Mouse (Mus musculus) lung, postnatal 4 days (tissue): ENCODE measurements around the gene R3hcc1l.
A peak's percentile ranks its signal among the peaks of the same experiment; 100 is the strongest.

Source experiments
- DNase-seq, 2 experiments: peaks; one replicate each; pipeline ENCODE4 v3.0.0; 2021

The R3hcc1l gene

GRCm38 (mm10) chr19:42602041-42602440 is 83.5 kb downstream of the R3hcc1l start:
- DNase-seq = no peak

GRCm38 (mm10) chr19:42602576-42602975 is 84.0 kb downstream of the R3hcc1l start:
- DNase-seq = no peak

GRCm38 (mm10) chr19:42608082-42608481 is 89.5 kb downstream of the R3hcc1l start:
- DNase-seq = no peak

GRCm38 (mm10) chr19:42609716-42610115 is 91.2 kb downstream of the R3hcc1l start:
- no peak for DNase-seq

- no peak for DNase-seq
Observed at GRCm38 (mm10) chr19:42611746-42612145, 93.2 kb downstream of the R3hcc1l start.

- DNase-seq = peak; percentile 62 to 81
Observed at GRCm38 (mm10) chr19:42612654-42613053, 94.1 kb downstream of the R3hcc1l start, which contains the start of gene Loxl4. Loxl4 (minus strand) TSS chr19:42612813.

- DNase-seq = no peak
Observed at GRCm38 (mm10) chr19:42613116-42613515, 94.6 kb downstream of the R3hcc1l start.

GRCm38 (mm10) chr19:42613647-42614225 is 95.2 kb downstream of the R3hcc1l start:
- no peak for DNase-seq

GRCm38 (mm10) chr19:42628068-42628467 is 109.5 kb downstream of the R3hcc1l start:
- no peak for DNase-seq

- peak; percentile 44 to 56 for DNase-seq
Observed at GRCm38 (mm10) chr19:42631541-42631961, 113.0 kb downstream of the R3hcc1l start.

- DNase-seq = no peak
Observed at GRCm38 (mm10) chr19:42632301-42632700, 113.7 kb downstream of the R3hcc1l start.

- no peak for DNase-seq
Observed at GRCm38 (mm10) chr19:42633650-42634049, 115.1 kb downstream of the R3hcc1l start.

GRCm38 (mm10) chr19:42636631-42637030 is 118.1 kb downstream of the R3hcc1l start:
- DNase-seq = peak in 1 of 2 experiments; percentile 15

- DNase-seq = peak; percentile 30 to 78
Observed at GRCm38 (mm10) chr19:42638604-42639481, 120.3 kb downstream of the R3hcc1l start.

GRCm38 (mm10) chr19:42639544-42639943 is 121.0 kb downstream of the R3hcc1l start:
- DNase-seq = no peak

- no peak for DNase-seq
Observed at GRCm38 (mm10) chr19:42640211-42640610, 121.7 kb downstream of the R3hcc1l start.
